Mouse (Mus musculus) thymus, adult 2 months (tissue): ENCODE results near the gene Catsperg1.

ENCODE experiments used
- CTCF ChIP-seq: fragments of 200-500 bp; IDR thresholded peaks from 2 replicates; pipeline ENCODE4 v1.5.1; 2012; ENCODE audit warnings: mild to moderate bottlenecking, control low read depth, low read length, moderate library complexity, borderline replicate concordance; ENCODE audit not compliant: control insufficient read depth, poor library complexity, insufficient read depth; ENCODE audit errors: extremely low read depth
- POLR2A ChIP-seq: fragments of 200-500 bp; IDR thresholded peaks from 2 replicates; pipeline ENCODE4 v1.6.1; 2012; ENCODE audit warnings: mild to moderate bottlenecking, low read length, control low read depth, moderate library complexity; ENCODE audit not compliant: control insufficient read depth, poor library complexity, insufficient read depth; ENCODE audit errors: extremely low read depth

GRCm38 (mm10) chr7:29170066-29170754, 43.6 kb downstream of the Catsperg1 start, which contains the start of the genes Ggn and Spred3:
- TF ChIP-seq CTCF = no peak
- TF ChIP-seq POLR2A = no peak
